Mouse (Mus musculus) small intestine, adult 2 months (tissue): ENCODE results near the gene Kif28. TPM values are rescaled to one million over a fixed set of nuclear protein-coding genes. Genes with fewer than 3 reads are reported as not detected.

Source experiments
- H3K27ac ChIP-seq: fragments of 200-500 bp; 2 replicates; pipeline ENCODE4 v1.5.1; 2012; ENCODE audit warnings: low read depth, low read length, control low read depth, inconsistent platforms; ENCODE audit not compliant: insufficient read depth
- H3K27me3 ChIP-seq: fragments of 200-500 bp; 2 replicates; pipeline ENCODE4 v1.6.1; 2012; ENCODE audit warnings: mild to moderate bottlenecking, moderate library complexity, low read length, inconsistent platforms; ENCODE audit not compliant: control insufficient read depth, insufficient read depth
- H3K36me3 ChIP-seq: fragments of 200-500 bp; 2 replicates; pipeline ENCODE4 v1.6.1; 2012; ENCODE audit warnings: mild to moderate bottlenecking, low read length, control low read depth, inconsistent platforms; ENCODE audit not compliant: control insufficient read depth, insufficient read depth
- H3K4me1 ChIP-seq: fragments of 200-500 bp; 2 replicates; pipeline ENCODE4 v1.6.1; 2012; ENCODE audit warnings: low read length, inconsistent platforms, mixed read lengths; ENCODE audit not compliant: control insufficient read depth, insufficient read depth, insufficient read length
- H3K4me3 ChIP-seq: fragments of 200-500 bp; 2 replicates; pipeline ENCODE4 v1.5.1; 2012; ENCODE audit warnings: low read depth, mild to moderate bottlenecking, control low read depth, inconsistent platforms, low read length, moderate library complexity
- CTCF ChIP-seq: fragments of 200-500 bp; IDR thresholded peaks from 2 replicates; pipeline ENCODE4 v1.5.1; 2012; ENCODE audit warnings: low read depth, mild to moderate bottlenecking, control low read depth, inconsistent platforms, low read length, moderate library complexity, mixed read lengths; ENCODE audit not compliant: insufficient replicate concordance, insufficient read length; ENCODE audit errors: extremely low read depth
- POLR2A ChIP-seq: fragments of 200-500 bp; IDR thresholded peaks from 2 replicates; pipeline ENCODE4 v1.6.1; 2012; ENCODE audit warnings: low read depth, mild to moderate bottlenecking, control low read depth, inconsistent platforms, low read length, moderate library complexity
- WGBS: fragments of 180-500 bp; shearing (Covaris S2); methylation state at CpG from one replicate; pipeline ENCODE4 v1.1.7; 2018; 5-methylcytosine and 5-hydroxymethylcytosine counted together
- polyA plus RNA-seq: library from polyadenylated mRNA; depleted of rRNA; stranded (reverse); fragments of >200 nt; gene quantifications from 2 replicates; pipeline ENCODE4 v1.2.3, GENCODE M21; 2012; rRNA removed

Kif28 gene
- polyA plus RNA-seq = not detected in 2 replicates

DNA sequence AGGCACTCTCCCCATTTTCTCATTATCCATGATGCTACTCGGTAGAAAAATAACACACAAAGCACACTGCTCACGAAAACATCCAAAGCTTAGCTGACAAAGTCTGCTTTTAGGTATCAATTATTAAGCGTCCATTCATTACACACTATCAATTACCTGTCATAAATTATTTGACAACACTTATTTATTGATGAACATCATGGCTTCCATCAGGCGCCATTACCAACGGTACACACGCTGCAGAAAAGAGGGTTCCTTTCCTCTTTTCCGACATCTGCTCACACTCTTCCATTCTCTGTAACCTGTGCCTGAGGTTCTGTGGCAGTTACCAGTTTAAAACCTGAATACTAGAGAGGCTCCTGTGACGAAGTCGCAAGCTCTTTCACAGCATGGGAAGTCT, at the start of gene Kif28:
Gene Kif28 (minus strand): TSS at position 101 of the 400 bp plus-strand sequence.
- Histone ChIP-seq H3K27me3 (no peaks in the 10 kb centered on the region), H3K4me1 (peaks cover 3% of the 10 kb centered on the region; the same call in 1 of the 2 replicates), H3K27ac (no peak within 1 kb of the TSS), H3K36me3 (peaks cover 25% of the 10 kb centered on the region), H3K4me3 (no peak within 1 kb of the TSS)
- 93% methylated on average over 9 of the region's 9 CpGs for WGBS
- TF ChIP-seq CTCF (no peak), POLR2A (no peak)

DNA sequence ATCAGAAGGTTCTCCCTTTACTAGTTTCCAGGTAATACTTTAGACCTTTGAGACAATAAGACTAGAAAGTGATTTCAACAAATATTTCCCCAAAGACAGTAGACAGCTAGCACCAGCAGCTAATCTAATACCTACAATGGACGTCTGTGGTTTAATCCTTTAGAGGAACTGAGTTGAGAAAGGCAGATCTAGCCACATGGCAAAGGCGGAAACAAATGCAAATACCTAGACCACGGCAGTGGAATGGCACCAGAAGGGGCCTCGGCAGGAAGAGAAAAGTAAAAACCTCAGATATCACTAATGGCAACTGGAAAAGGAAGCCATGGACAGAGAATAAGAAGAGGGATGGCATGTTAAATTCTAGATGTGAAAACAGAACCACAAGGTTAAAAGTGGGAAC, 42.2 kb upstream of the Kif28 start:
- 73% methylated on average over 4 of the region's 4 CpGs for WGBS
- Histone ChIP-seq H3K36me3 (peaks cover 54% of the 10 kb centered on the region), H3K4me3 (no peak overlapping the region), H3K27ac (no peak overlapping the region), H3K27me3 (no peaks in the 10 kb centered on the region), H3K4me1 (no peaks in the 10 kb centered on the region)
- TF ChIP-seq CTCF (no peak), POLR2A (no peak)

- H3K36me3 ChIP-seq = peaks cover 51% of the 10 kb centered on the region
- TF ChIP-seq CTCF (no peak), POLR2A (no peak)
- 86% methylated on average over 5 of the region's 5 CpGs for WGBS
Observed at GRCm38 (mm10) chr1:179785502-179785901, 40.4 kb upstream of the Kif28 start.

GRCm38 (mm10) chr1:179784098-179784497, 39.0 kb upstream of the Kif28 start:
- no peak overlapping the region for H3K27ac ChIP-seq
- no peak overlapping the region for H3K4me3 ChIP-seq
- 87% methylated on average over 4 of the region's 4 CpGs for WGBS
- H3K36me3 ChIP-seq = peaks cover 52% of the 10 kb centered on the region
- TF ChIP-seq CTCF = no peak
- TF ChIP-seq POLR2A = no peak
- H3K4me1 ChIP-seq = no peaks in the 10 kb centered on the region
- H3K27me3 ChIP-seq = no peaks in the 10 kb centered on the region

More at GRCm38 (mm10) chr1:179785502-179785901, 40.4 kb upstream of the Kif28 start:
- H3K4me1 ChIP-seq = no peaks in the 10 kb centered on the region
- H3K27me3 ChIP-seq = no peaks in the 10 kb centered on the region
- no peak overlapping the region for H3K27ac ChIP-seq
- H3K4me3 ChIP-seq = no peak overlapping the region

DNA sequence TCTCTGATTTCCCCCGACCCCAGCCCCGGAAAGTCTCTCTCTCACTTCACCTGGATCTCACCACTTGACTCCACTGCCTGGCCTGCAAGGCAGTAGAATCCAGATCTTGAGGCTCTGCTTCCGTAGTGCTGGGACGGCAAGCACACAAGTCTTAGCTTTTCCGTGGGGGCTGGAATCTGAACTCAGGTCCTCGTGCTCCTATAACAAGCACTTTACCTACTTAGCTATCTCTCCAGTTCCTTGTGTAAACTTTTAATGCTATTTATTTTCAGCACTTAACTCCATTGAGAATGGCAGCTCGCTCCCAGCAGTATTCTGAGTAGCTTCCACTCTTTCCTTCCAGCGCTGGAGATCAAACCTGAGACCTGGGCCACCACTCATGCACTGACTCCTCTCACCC, 31.8 kb upstream of the Kif28 start:
- Histone ChIP-seq H3K36me3 (peaks cover 69% of the 10 kb centered on the region), H3K4me3 (no peak overlapping the region), H3K27ac (no peak overlapping the region), H3K27me3 (no peaks in the 10 kb centered on the region), H3K4me1 (no peaks in the 10 kb centered on the region)
- WGBS = 92% methylated on average over 8 of the region's 8 CpGs
- TF ChIP-seq POLR2A (no peak), CTCF (no peak)

- WGBS = 77% methylated on average over 4 of the region's 4 CpGs
- H3K4me3 ChIP-seq = no peak overlapping the region
- H3K36me3 ChIP-seq = peaks cover 58% of the 10 kb centered on the region
- no peak overlapping the region for H3K27ac ChIP-seq
- no peak for TF ChIP-seq CTCF
- no peak for TF ChIP-seq POLR2A
- H3K27me3 ChIP-seq = no peaks in the 10 kb centered on the region
- H3K4me1 ChIP-seq = no peaks in the 10 kb centered on the region
Observed at GRCm38 (mm10) chr1:179760553-179760952, 15.5 kb upstream of the Kif28 start.

DNA sequence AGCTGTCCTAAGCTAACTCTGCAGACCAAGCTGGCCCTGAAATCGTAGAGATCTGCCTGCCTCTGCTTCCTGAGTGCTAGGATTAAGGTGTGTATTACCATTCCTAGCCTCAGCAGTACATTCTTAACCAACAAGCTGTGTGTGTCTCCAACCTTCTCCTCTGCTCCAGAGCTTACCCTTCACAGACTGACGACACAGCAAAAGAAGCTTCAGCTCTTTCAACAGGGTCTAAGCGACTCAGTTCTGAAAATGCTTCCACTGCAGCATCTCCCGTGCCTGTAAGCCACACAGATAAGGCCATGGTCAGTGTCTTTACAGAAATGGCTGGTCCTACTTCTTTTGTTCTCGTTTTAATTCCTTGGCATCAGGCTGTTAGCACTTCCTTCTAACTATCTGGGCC, 15.0 kb upstream of the Kif28 start:
- WGBS = 90% methylated on average over 5 of the region's 5 CpGs
- Histone ChIP-seq H3K4me1 (no peaks in the 10 kb centered on the region), H3K27ac (no peak overlapping the region), H3K36me3 (peaks cover 59% of the 10 kb centered on the region), H3K4me3 (no peak overlapping the region), H3K27me3 (no peaks in the 10 kb centered on the region)
- no peak for TF ChIP-seq CTCF
- TF ChIP-seq POLR2A = no peak
